In the genomic region with DNA sequence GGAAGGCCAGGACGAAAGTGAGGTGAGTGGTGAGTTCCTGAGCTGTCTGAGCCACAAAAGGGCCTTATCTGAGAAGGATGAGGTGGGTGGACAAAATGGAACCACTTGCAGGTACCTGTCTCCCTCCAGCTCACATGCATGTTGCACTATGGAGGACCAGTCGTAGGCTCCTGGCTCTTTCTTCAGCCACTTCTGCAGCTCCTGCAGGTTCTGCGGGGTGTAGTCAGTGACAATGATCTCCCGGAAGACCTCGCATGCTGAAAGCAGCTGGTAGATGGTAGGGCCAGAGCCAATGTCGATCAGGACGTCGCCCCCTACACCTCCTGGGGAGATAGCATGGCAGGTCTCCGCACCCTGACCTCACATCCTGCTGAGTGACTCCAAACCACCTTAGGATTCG, we compare ENCODE assay signal across 19 mouse cellular contexts. TPM values are rescaled to one million over a fixed set of nuclear protein-coding genes. Genes with fewer than 3 reads are reported as not detected.
"Had no signal": no experiment of that assay in that cellular context is flagged by ENCODE, and none has a peak within 500 bp of the region (broad histone marks: within the 10 kb centered on the region; RNA-seq: fewer than 3 reads in every experiment).

No protein-coding gene starts in this region.

- H3K9ac ChIP-seq: limb, embryonic 13.5 days; liver, embryonic 14.5 days; liver, postnatal 0 days; midbrain, embryonic 12.5 days; midbrain, embryonic 15.5 days; neural tube, embryonic 12.5 days; neural tube, embryonic 15.5 days had no signal

- H3K4me3 ChIP-seq: layer of hippocampus, adult 2 months; limb, embryonic 10.5 days; limb, embryonic 13.5 days; midbrain, embryonic 12.5 days; midbrain, embryonic 15.5 days; neural tube, embryonic 12.5 days; neural tube, embryonic 15.5 days had no signal

- H3K4me1 ChIP-seq: midbrain, embryonic 15.5 days; neural tube, embryonic 15.5 days had no signal

- H3K27me3 ChIP-seq: limb, embryonic 13.5 days; midbrain, embryonic 15.5 days had no signal

- H3K36me3 ChIP-seq: limb, embryonic 10.5 days; limb, embryonic 13.5 days; midbrain, embryonic 12.5 days; midbrain, embryonic 15.5 days; neural tube, embryonic 12.5 days; neural tube, embryonic 15.5 days had no signal

- DNase-seq: kidney, adult 11 months; layer of hippocampus, adult 9-11 months; liver; liver, postnatal 0 days; right cerebral cortex, adult 18-20 months; right cerebral cortex, postnatal 14 days; right cerebral cortex, postnatal 4 days; thymus, adult 2 months; thymus, postnatal 14 days; thymus, postnatal 4 days had no signal

- H3K27ac ChIP-seq: layer of hippocampus, adult 2 months; limb, embryonic 10.5 days; limb, embryonic 13.5 days; liver, embryonic 14.5 days; midbrain, embryonic 12.5 days; midbrain, embryonic 15.5 days; neural tube, embryonic 12.5 days; neural tube, embryonic 15.5 days; stomach, postnatal 0 days had no signal

- ATAC-seq: liver, postnatal 0 days; midbrain, embryonic 15.5 days had no signal

- H3K4me2 ChIP-seq: limb, embryonic 13.5 days; midbrain, embryonic 12.5 days; midbrain, embryonic 15.5 days; neural tube, embryonic 12.5 days; neural tube, embryonic 15.5 days had no signal

- H3K9me3 ChIP-seq: limb, embryonic 10.5 days; limb, embryonic 13.5 days; midbrain, embryonic 12.5 days; midbrain, embryonic 15.5 days; neural tube, embryonic 12.5 days; neural tube, embryonic 15.5 days had no signal

RNA-seq across cellular contexts. Expression of gene Inmt, which starts 1.7 kb away (rescaled TPM):
- polyA plus RNA-seq: midbrain, embryonic 12.5 days; midbrain, embryonic 15.5 days; neural tube, embryonic 12.5 days; neural tube, embryonic 15.5 days had no signal

RNA-seq across cellular contexts. Expression of gene Crhr2, which starts 40.4 kb away (rescaled TPM):
- polyA plus RNA-seq: liver, postnatal 0 days had no signal
